Mouse (Mus musculus): ENCODE measurements around the gene Rnf145.

DNA sequence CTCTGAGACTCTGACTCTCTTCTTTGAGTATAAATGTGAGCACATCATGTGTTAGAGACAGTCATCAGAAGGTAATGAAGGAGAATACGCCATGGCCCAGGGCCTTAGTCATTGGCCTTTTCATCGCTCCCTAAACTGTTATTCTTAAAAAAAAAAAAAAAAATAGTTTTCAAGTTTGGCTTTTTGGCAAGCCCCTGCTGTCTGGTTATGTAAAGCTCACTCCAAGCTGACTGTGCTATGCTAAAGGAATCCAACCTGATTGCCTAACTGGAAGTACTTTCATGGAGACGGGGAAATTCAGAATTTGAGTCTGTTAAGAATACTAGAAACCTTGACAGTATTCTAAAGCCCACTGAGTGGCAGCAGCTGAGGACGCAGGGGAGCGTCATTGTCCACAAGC lies 22.5 kb downstream of the Rnf145 start:
- TF ChIP-seq TAL1 (IDR thresholded peaks at IDR 0.05; ENCODE audit: low read length): no peak
- no peak for TF ChIP-seq GATA1 (IDR thresholded peaks at IDR 0.05; ENCODE audit: low read length)
